ENCODE assay signal across 24 mouse cellular contexts in the genomic region with DNA sequence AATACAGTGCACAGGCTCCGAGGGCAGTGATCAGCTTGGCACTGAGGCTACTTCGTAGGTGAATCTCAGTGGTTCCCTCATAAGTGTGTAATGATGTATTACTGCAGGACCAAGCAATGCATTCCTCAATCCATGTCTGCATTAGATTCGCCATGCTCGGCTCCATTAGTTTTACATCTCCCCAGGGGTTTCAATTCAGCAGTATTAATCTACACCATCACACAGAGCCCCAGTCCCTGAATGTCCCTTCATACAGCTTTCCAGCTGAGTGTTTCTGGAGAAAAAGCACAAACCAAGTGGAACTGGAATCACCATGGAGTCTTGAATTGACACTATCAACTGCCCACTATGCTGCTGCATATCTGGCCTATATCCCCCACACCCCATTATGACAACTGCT.
"Had no signal": no experiment of that assay in that cellular context is flagged by ENCODE, and none has a peak within 500 bp of the region (broad histone marks: within the 10 kb centered on the region; RNA-seq: fewer than 3 reads in every experiment).

No protein-coding gene starts in this region.

- DNase-seq: kidney, adult 2 months; kidney, postnatal 25 days; layer of hippocampus, adult 9-11 months; liver; lung, adult 18-20 months; lung, postnatal 10 days; lung, postnatal 36 days; retina, postnatal 1 day; right cerebral cortex, postnatal 25 days; spleen, adult 18-20 months; thymus, postnatal 25 days had no signal

- H3K9me3 ChIP-seq: limb, embryonic 10.5 days; limb, embryonic 13.5 days; liver, embryonic 12.5 days; liver, embryonic 15.5 days; lung, embryonic 15.5 days; megakaryocyte, embryonic 14.5 days; midbrain, embryonic 10.5 days; midbrain, embryonic 13.5 days; stomach, embryonic 15.5 days had no signal

- H3K36me3 ChIP-seq: limb, embryonic 10.5 days; limb, embryonic 13.5 days; liver, embryonic 12.5 days; liver, embryonic 15.5 days; lung, embryonic 15.5 days; midbrain, embryonic 10.5 days; midbrain, embryonic 13.5 days; stomach, embryonic 15.5 days had no signal

- H3K9ac ChIP-seq: limb, embryonic 13.5 days; liver, embryonic 12.5 days; liver, embryonic 15.5 days; lung, embryonic 15.5 days; midbrain, embryonic 13.5 days; stomach, embryonic 15.5 days had no signal

- ATAC-seq: liver, embryonic 12.5 days; midbrain, embryonic 13.5 days; midbrain, embryonic 16.5 days had no signal

- H3K27me3 ChIP-seq: limb, embryonic 13.5 days; liver, embryonic 12.5 days; liver, embryonic 15.5 days; lung, embryonic 15.5 days; megakaryocyte, embryonic 14.5 days; midbrain, embryonic 13.5 days; stomach, embryonic 15.5 days had no signal

- H3K4me2 ChIP-seq: limb, embryonic 13.5 days; liver, embryonic 12.5 days; liver, embryonic 15.5 days; lung, embryonic 15.5 days; midbrain, embryonic 13.5 days; stomach, embryonic 15.5 days had no signal

- H3K4me3 ChIP-seq: layer of hippocampus, adult 2 months; limb, embryonic 10.5 days; limb, embryonic 13.5 days; liver, embryonic 12.5 days; liver, embryonic 15.5 days; lung, embryonic 15.5 days; megakaryocyte, embryonic 14.5 days; midbrain, embryonic 10.5 days; midbrain, embryonic 13.5 days; myocyte; stomach, embryonic 15.5 days had no signal

- H3K27ac ChIP-seq: kidney, postnatal 0 days; layer of hippocampus, adult 2 months; limb, embryonic 10.5 days; limb, embryonic 13.5 days; liver, embryonic 12.5 days; liver, embryonic 15.5 days; lung, embryonic 15.5 days; midbrain, embryonic 10.5 days; midbrain, embryonic 13.5 days; stomach, embryonic 15.5 days had no signal

- H3K4me1 ChIP-seq: liver, embryonic 12.5 days; liver, embryonic 15.5 days; midbrain, embryonic 10.5 days; stomach, embryonic 15.5 days had no signal
